Mouse (Mus musculus) lung, embryonic 14.5 days (tissue): ENCODE measurements around the gene Jph4. TPM values are rescaled to one million over a fixed set of nuclear protein-coding genes. Genes with fewer than 3 reads are reported as not detected.

Source experiments
- ATAC-seq: fragments of 200-750 bp; cut with Nextera tagmentation; 2 replicates; pipeline ENCODE4 v1.8.0; 2017; ENCODE audit warnings: mild to moderate bottlenecking, moderate TSS enrichment, moderate library complexity; ENCODE audit not compliant: insufficient read depth
- DNase-seq: peaks from one replicate; pipeline ENCODE4 v3.0.0-alpha.2; 2015
- H3K27ac ChIP-seq: fragments of 300-500 bp; sonication (generic); 2 replicates; pipeline ENCODE4 v1.5.1; 2014; ENCODE audit warnings: low read depth, mild to moderate bottlenecking, moderate library complexity
- H3K27me3 ChIP-seq: fragments of 300-500 bp; sonication (generic); 2 replicates; pipeline ENCODE4 v1.6.1; 2014; ENCODE audit warnings: low read length, control low read depth; ENCODE audit not compliant: insufficient read depth
- H3K36me3 ChIP-seq: fragments of 300-500 bp; sonication (generic); 2 replicates; pipeline ENCODE4 v1.6.1; 2014; ENCODE audit warnings: control low read depth; ENCODE audit not compliant: insufficient read depth
- H3K4me1 ChIP-seq: fragments of 300-500 bp; sonication (generic); 2 replicates; pipeline ENCODE4 v1.6.1; 2014; ENCODE audit warnings: antibody characterized with exemption, control low read depth; ENCODE audit not compliant: insufficient read depth
- H3K4me2 ChIP-seq: fragments of 300-500 bp; sonication (generic); 2 replicates; pipeline ENCODE4 v1.6.1; 2014; ENCODE audit warnings: mild to moderate bottlenecking
- H3K4me3 ChIP-seq: fragments of 300-500 bp; sonication (generic); 2 replicates; pipeline ENCODE4 v1.5.1; 2014; ENCODE audit warnings: low read depth, low read length
- H3K9ac ChIP-seq: fragments of 300-500 bp; sonication (generic); 2 replicates; pipeline ENCODE4 v1.6.1; 2014
- H3K9me3 ChIP-seq: fragments of 300-500 bp; sonication (generic); 2 replicates; pipeline ENCODE4 v1.6.1; 2016; ENCODE audit warnings: low read depth, low read length, control low read depth
- CTCF ChIP-seq: IDR thresholded peaks from 2 replicates; pipeline ENCODE4 v1.5.1; 2016; ENCODE audit warnings: antibody characterized with exemption, low read depth
- WGBS: fragments of 180-500 bp; shearing (Covaris S2); extraction: QIAGEN DNeasy Blood & Tissue Kit; methylation state at CpG from one replicate; pipeline ENCODE4 v1.1.7; 2014; 5-methylcytosine and 5-hydroxymethylcytosine counted together
- polyA plus RNA-seq: library from polyadenylated mRNA; unstranded; fragments of >200 nt; fragmentation: Nextera tagmentation; extraction: Ambion mirVana; gene quantifications from 2 replicates; pipeline ENCODE4 v1.2.1, GENCODE M21; 2014

Gene Jph4
- polyA plus RNA-seq, 1 experiment from 2014 or later: 0.37 TPM

DNA sequence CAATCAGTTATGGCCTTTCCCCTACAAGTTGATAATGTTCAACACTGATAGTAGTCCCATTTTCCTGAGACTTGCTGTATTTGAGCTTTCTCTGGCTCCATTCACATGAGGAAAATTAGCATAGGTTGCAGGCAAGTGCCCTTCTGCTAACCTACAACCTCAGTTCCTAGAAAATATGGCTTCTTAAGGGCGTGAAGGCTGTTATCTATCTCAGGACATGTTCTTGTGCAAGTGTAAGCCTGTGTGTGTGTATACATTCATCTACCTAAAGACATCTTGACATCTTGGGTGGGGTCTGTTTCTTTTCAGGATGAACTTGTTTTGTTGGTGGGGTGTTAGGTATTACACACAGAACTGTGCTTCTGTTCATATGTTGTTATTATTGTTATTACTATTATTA lies 57.7 kb downstream of the Jph4 start:
- Histone ChIP-seq H3K27ac (no peak overlapping the region), H3K9ac (no peak overlapping the region), H3K9me3 (no peaks in the 10 kb centered on the region), H3K4me1 (peaks cover 6% of the 10 kb centered on the region; the same call in 1 of the 2 replicates), H3K36me3 (no peaks in the 10 kb centered on the region), H3K27me3 (no peaks in the 10 kb centered on the region), H3K4me2 (no peak overlapping the region), H3K4me3 (no peak overlapping the region)
- 64% methylated on average over 1 of the region's 1 CpGs for WGBS
- no peak for TF ChIP-seq CTCF
- DNase-seq: no peak
- no peak for ATAC-seq

Other genes with a start within 250 kb of the Jph4 start
- 10.4 and 13.2 TPM in 2 replicates for gene Homez, start 246.0 kb downstream of the Jph4 start, polyA plus RNA-seq
- gene Ppp1r3e, start 239.4 kb downstream of the Jph4 start, polyA plus RNA-seq: 1.5 and 1.6 TPM in 2 replicates
- gene Bcl2l2, start 233.6 kb downstream of the Jph4 start, polyA plus RNA-seq: 3.4 and 3.9 TPM in 2 replicates
- not detected in 2 replicates for gene Gm20521, start 233.5 kb downstream of the Jph4 start, polyA plus RNA-seq
- 134 and 139 TPM in 2 replicates for gene Pabpn1, start 224.4 kb downstream of the Jph4 start, polyA plus RNA-seq
- gene Slc22a17, start 203.8 kb downstream of the Jph4 start, polyA plus RNA-seq: 27.0 and 29.2 TPM in 2 replicates
- gene Efs, start 190.8 kb downstream of the Jph4 start, polyA plus RNA-seq: 29.3 and 33.7 TPM in 2 replicates
- gene Il25, start 184.2 kb downstream of the Jph4 start, polyA plus RNA-seq: not detected in 2 replicates
- 0.22 and 0.31 TPM in 2 replicates for gene Cmtm5, start 180.7 kb downstream of the Jph4 start, polyA plus RNA-seq
- 4.6 and 87.1 TPM in 2 replicates for gene Myh6, start 150.0 kb downstream of the Jph4 start, polyA plus RNA-seq
- not detected in 2 replicates for gene Gm17428, start 140.0 kb downstream of the Jph4 start, polyA plus RNA-seq
- gene Myh7, start 122.3 kb downstream of the Jph4 start, polyA plus RNA-seq: 1.8 and 3.6 TPM in 2 replicates
- 75.0 and 81.6 TPM in 2 replicates for gene Ngdn, start 101.5 kb downstream of the Jph4 start, polyA plus RNA-seq
- 3.4 and 3.5 TPM in 2 replicates for gene Zfhx2, start 24.6 kb downstream of the Jph4 start, polyA plus RNA-seq
- gene Thtpa, start 22.2 kb downstream of the Jph4 start, polyA plus RNA-seq: 19.2 and 20.1 TPM in 2 replicates
- gene Ap1g2, start 10.3 kb downstream of the Jph4 start, polyA plus RNA-seq: 14.7 and 16.3 TPM in 2 replicates
- gene Dhrs2, start 105.1 kb upstream of the Jph4 start, polyA plus RNA-seq: 0.18 TPM in 1 of 2 replicates, not detected in the other